In genomic region chr3:77537848-77538247, GRCm38 (mm10) we compare ENCODE assay signal across 16 mouse cellular contexts.
"Had no signal": no experiment of that assay in that cellular context is flagged by ENCODE, and none has a peak within 500 bp of the region (broad histone marks: within the 10 kb centered on the region; RNA-seq: fewer than 3 reads in every experiment).

No protein-coding gene starts in this region.

- ATAC-seq: liver, postnatal 0 days; lung, postnatal 0 days had no signal

- H3K9me3 ChIP-seq: limb, embryonic 12.5 days; limb, embryonic 15.5 days; midbrain, embryonic 12.5 days had no signal

- H3K27ac ChIP-seq: kidney, postnatal 0 days; layer of hippocampus, adult 2 months; limb, embryonic 12.5 days; limb, embryonic 15.5 days; liver, embryonic 14.5 days; macrophage; midbrain, embryonic 12.5 days had no signal

- H3K36me3 ChIP-seq: limb, embryonic 12.5 days; limb, embryonic 15.5 days; midbrain, embryonic 12.5 days had no signal

- H3K27me3 ChIP-seq: limb, embryonic 12.5 days; limb, embryonic 15.5 days; midbrain, embryonic 12.5 days had no signal

- H3K4me1 ChIP-seq: limb, embryonic 12.5 days; limb, embryonic 15.5 days; midbrain, embryonic 12.5 days had no signal

- DNase-seq: kidney, postnatal 25 days; left cerebral cortex, postnatal 4 days; liver, postnatal 0 days; lung, embryonic 14.5 days; thymus, adult 2 months; thymus, postnatal 14 days; thymus, postnatal 4 days had no signal

- H3K4me3 ChIP-seq: layer of hippocampus, adult 2 months; limb, embryonic 12.5 days; limb, embryonic 15.5 days; midbrain, embryonic 12.5 days had no signal

- H3K9ac ChIP-seq: limb, embryonic 12.5 days; limb, embryonic 15.5 days; liver, embryonic 14.5 days; liver, postnatal 0 days; lung, embryonic 14.5 days; midbrain, embryonic 12.5 days had no signal

- H3K4me2 ChIP-seq: limb, embryonic 12.5 days; limb, embryonic 15.5 days; liver, embryonic 11.5 days; lung, embryonic 14.5 days; midbrain, embryonic 12.5 days had no signal
